Mouse (Mus musculus): ENCODE results near the gene Sgcd. TPM values are rescaled to one million over a fixed set of nuclear protein-coding genes. Genes with fewer than 3 reads are reported as not detected.
"Not testable (repeated sequence)": the region's sequence is repeated elsewhere in the genome, so short reads cannot be mapped to it uniquely, and the experiment has no call there.

Sgcd gene
- polyA plus RNA-seq, 1 experiment = 7.2 TPM

DNA sequence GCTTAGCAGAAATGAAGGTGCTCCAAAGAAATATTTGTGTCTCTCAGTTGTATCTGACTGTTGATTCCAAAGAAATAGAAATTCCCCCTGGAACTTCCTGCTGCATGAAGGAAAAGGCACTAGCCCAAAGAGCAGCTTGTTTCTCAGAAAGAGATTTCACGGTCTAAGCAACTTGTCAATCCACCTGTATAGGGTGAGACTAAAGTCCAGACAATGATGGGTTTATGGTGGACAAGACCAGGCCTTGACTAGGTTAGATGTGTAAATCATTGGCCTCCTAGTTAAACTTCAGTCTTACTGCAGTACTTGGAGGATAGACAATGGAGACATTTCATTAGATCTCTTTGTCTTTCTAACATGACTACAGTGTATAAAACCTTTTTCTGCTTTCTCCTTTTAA, 420.3 kb downstream of the Sgcd start:
- Histone ChIP-seq H3K36me3 (ENCODE audit: control insufficient read depth, insufficient read depth) (no peaks in the 10 kb centered on the region), H3K79me2 (ENCODE audit: control insufficient read depth, insufficient read depth) (no peaks in the 10 kb centered on the region), H3ac (ENCODE audit: control insufficient read depth, insufficient read length) (no peak overlapping the region), H3K27me3 (ENCODE audit: control insufficient read depth, insufficient read depth, insufficient read length) (no peaks in the 10 kb centered on the region), H3K4me2 (ENCODE audit: low read depth) (no peak overlapping the region), H3K4me3 (no peak overlapping the region)
- TF ChIP-seq MYOD1 (IDR thresholded peaks at IDR 0.05; ENCODE audit: control insufficient read depth in 1 of 3, insufficient read length in 2 of 3, low read depth in 2 of 3) = no peak
- no peak for TF ChIP-seq TCF3 (IDR thresholded peaks at IDR 0.05; ENCODE audit: insufficient read length, low read depth)
- TF ChIP-seq SRF (IDR thresholded peaks at IDR 0.05; ENCODE audit: control insufficient read depth, insufficient read length, low read depth) = no peak

DNA sequence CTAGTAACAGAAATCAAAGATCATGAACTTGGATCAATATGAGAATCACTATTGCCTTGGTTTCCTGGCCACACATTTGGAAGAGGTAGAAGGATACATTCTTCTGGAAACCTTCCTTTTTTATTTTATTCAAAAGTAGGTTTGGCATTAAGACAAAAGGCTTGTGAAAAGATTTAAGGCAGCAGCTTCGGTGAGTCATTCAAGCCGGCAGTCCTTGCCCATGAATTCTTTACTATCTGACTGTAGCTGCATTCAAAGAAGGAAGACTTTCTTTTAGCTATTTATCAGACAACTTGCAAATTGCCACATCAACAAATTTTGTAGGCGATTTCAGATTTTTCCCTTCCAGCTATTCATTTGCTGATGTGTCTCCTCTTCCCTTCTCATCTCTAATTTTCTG, 422.6 kb downstream of the Sgcd start:
- no peak overlapping the region for H3K4me3 ChIP-seq
- TF ChIP-seq E2F4 (IDR thresholded peaks at IDR 0.05; ENCODE audit: insufficient read depth) (no peak), POLR2AphosphoS2 (IDR thresholded peaks at IDR 0.05; ENCODE audit: insufficient read length, low read depth) (no peak)
- H3ac ChIP-seq (ENCODE audit: control insufficient read depth, insufficient read length) = no peak overlapping the region
- H3K79me2 ChIP-seq (ENCODE audit: control insufficient read depth, insufficient read depth) = no peaks in the 10 kb centered on the region
- no peak overlapping the region for H3K4me2 ChIP-seq (ENCODE audit: low read depth)
- H3K36me3 ChIP-seq (ENCODE audit: control insufficient read depth, insufficient read depth) = no peaks in the 10 kb centered on the region
- no peaks in the 10 kb centered on the region for H3K27me3 ChIP-seq (ENCODE audit: control insufficient read depth, insufficient read depth, insufficient read length)

DNA sequence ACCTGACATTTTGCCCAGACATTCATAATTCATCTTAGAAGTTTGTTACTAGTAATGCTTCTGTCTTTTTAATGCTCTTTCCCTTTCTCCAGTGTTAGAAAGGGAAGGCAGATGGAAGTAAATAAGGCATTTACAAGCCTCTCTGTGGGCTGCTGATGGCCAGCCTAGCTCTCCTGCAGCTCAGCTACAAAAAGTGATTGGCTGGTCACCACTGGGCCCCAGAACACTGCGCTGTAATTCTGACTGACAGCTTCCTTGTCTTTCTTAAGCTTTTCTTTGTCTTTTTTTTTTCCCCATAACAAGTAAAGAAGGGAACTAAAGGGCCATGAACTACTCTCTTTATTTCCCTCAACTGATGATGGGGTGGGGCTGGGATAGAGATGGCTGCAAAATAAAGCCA, 463.9 kb downstream of the Sgcd start:
- no peak overlapping the region for H3ac ChIP-seq (ENCODE audit: control insufficient read depth, insufficient read length)
- no peaks in the 10 kb centered on the region for H3K79me2 ChIP-seq (ENCODE audit: control insufficient read depth, insufficient read depth)
- no peak overlapping the region for H3K4me2 ChIP-seq (ENCODE audit: low read depth)
- no peaks in the 10 kb centered on the region for H3K36me3 ChIP-seq (ENCODE audit: control insufficient read depth, insufficient read depth)
- H3K27me3 ChIP-seq (ENCODE audit: control insufficient read depth, insufficient read depth, insufficient read length) = no peaks in the 10 kb centered on the region
- TF ChIP-seq CEBPB (IDR thresholded peaks at IDR 0.05; ENCODE audit: insufficient read depth, poor library complexity, severe bottlenecking) = no peak
- no peak for TF ChIP-seq POLR2A (IDR thresholded peaks at IDR 0.05; ENCODE audit: insufficient read length, low read depth)
- no peak for TF ChIP-seq REST (IDR thresholded peaks at IDR 0.05; ENCODE audit: insufficient read depth, insufficient read length)
- TF ChIP-seq MAX (IDR thresholded peaks at IDR 0.05; ENCODE audit: low read depth) = no peak
- TF ChIP-seq TCF3 (IDR thresholded peaks at IDR 0.05; ENCODE audit: insufficient read length, low read depth) = no peak
- TF ChIP-seq SRF (IDR thresholded peaks at IDR 0.05; ENCODE audit: control insufficient read depth, insufficient read length, low read depth) = no peak
- TF ChIP-seq MYOD1 (IDR thresholded peaks at IDR 0.05; ENCODE audit: control insufficient read depth in 1 of 3, insufficient read length in 2 of 3, low read depth in 2 of 3) = no peak
- no peak for TF ChIP-seq MYOG (IDR thresholded peaks at IDR 0.05; ENCODE audit: control insufficient read depth in 1 of 3, insufficient read depth in 1 of 3, insufficient read length in 2 of 3, low read depth in 2 of 3)
- TF ChIP-seq E2F4 (IDR thresholded peaks at IDR 0.05; ENCODE audit: insufficient read depth) = no peak
- TF ChIP-seq TCF12 (IDR thresholded peaks at IDR 0.05; ENCODE audit: insufficient read depth, poor library complexity, severe bottlenecking) = no peak
- H3K4me3 ChIP-seq = no peak overlapping the region

DNA sequence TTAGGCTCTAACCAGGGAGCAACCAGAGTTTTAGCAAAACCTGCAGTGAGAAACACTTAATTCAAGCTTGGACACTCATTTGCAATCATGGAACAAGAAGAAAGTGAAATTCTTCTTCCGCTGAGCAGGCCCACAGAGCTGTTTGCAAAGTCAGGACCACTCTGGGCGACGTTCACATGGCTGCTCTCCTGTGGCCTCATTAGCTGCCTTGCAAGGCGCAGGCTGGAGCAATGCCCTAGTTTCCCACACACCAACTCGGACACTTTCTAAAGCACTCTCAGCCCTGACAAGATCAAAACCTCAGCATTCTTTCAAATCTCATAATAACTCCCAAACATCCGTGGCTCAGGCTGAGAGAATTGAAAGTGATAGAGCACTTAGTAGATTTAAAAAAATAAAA, 480.7 kb downstream of the Sgcd start:
- Histone ChIP-seq H3ac (ENCODE audit: control insufficient read depth, insufficient read length) (no peak overlapping the region), H3K4me3 (no peak overlapping the region), H3K79me2 (ENCODE audit: control insufficient read depth, insufficient read depth) (no peaks in the 10 kb centered on the region), H3K4me2 (ENCODE audit: low read depth) (no peak overlapping the region), H3K27me3 (ENCODE audit: control insufficient read depth, insufficient read depth, insufficient read length) (no peaks in the 10 kb centered on the region), H3K36me3 (ENCODE audit: control insufficient read depth, insufficient read depth) (no peaks in the 10 kb centered on the region)
- no peak for TF ChIP-seq MYOG (IDR thresholded peaks at IDR 0.05; ENCODE audit: control insufficient read depth in 1 of 3, insufficient read depth in 1 of 3, insufficient read length in 2 of 3, low read depth in 2 of 3)
- TF ChIP-seq TCF3 (IDR thresholded peaks at IDR 0.05; ENCODE audit: insufficient read length, low read depth) = no peak
- TF ChIP-seq POLR2A (IDR thresholded peaks at IDR 0.05; ENCODE audit: insufficient read length, low read depth) = no peak
- no peak for TF ChIP-seq USF1 (IDR thresholded peaks at IDR 0.05; ENCODE audit: low read depth)
- TF ChIP-seq POLR2AphosphoS2 (IDR thresholded peaks at IDR 0.05; ENCODE audit: insufficient read length, low read depth) = no peak
- no peak for TF ChIP-seq MYOD1 (IDR thresholded peaks at IDR 0.05; ENCODE audit: control insufficient read depth in 1 of 3, insufficient read length in 2 of 3, low read depth in 2 of 3)
- no peak for TF ChIP-seq TCF12 (IDR thresholded peaks at IDR 0.05; ENCODE audit: insufficient read depth, poor library complexity, severe bottlenecking)
- TF ChIP-seq REST (IDR thresholded peaks at IDR 0.05; ENCODE audit: insufficient read depth, insufficient read length) = no peak
- TF ChIP-seq MAX (IDR thresholded peaks at IDR 0.05; ENCODE audit: low read depth) = no peak
- TF ChIP-seq SRF (IDR thresholded peaks at IDR 0.05; ENCODE audit: control insufficient read depth, insufficient read length, low read depth) = no peak
- no peak for TF ChIP-seq CEBPB (IDR thresholded peaks at IDR 0.05; ENCODE audit: insufficient read depth, poor library complexity, severe bottlenecking)
- no peak for TF ChIP-seq E2F4 (IDR thresholded peaks at IDR 0.05; ENCODE audit: insufficient read depth)

DNA sequence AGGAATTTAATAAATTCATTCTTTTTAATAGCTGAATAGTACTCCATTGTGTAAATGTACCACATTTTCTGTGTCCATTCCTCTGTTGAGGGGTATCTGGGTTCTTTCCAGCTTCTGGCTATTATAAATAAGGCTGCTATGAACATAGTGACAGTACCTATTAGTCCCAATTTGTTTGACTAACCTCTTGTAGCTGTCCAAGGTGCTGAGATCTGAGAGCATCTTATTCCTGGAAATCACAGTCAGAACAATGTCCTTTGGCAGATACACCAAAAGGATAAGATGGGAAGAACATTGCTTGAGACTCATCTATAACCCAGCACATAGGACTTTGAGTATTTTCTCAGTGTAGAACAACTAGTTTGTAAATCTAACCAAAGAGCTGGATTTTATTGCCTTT, 485.5 kb downstream of the Sgcd start:
- H3ac ChIP-seq (ENCODE audit: control insufficient read depth, insufficient read length); H3K36me3 ChIP-seq (ENCODE audit: control insufficient read depth, insufficient read depth); H3K27me3 ChIP-seq (ENCODE audit: control insufficient read depth, insufficient read depth, insufficient read length); H3K79me2 ChIP-seq (ENCODE audit: control insufficient read depth, insufficient read depth); H3K4me3 ChIP-seq; H3K4me2 ChIP-seq (ENCODE audit: low read depth): not testable (repeated sequence)
